ENCODE assay signal across 1 mouse cellular context in genomic region chr9:108579344-108579690, GRCm38 (mm10).
TF ChIP-seq lines count a peak whose summit lies in the region.

No protein-coding gene starts in this region.

TF ChIP-seq in MEL, 35 proteins besides CTCF, POLR2A, EP300 and RAD21 (continued from another document):
- TF ChIP-seq GATA1 (IDR thresholded peaks at IDR 0.05; ENCODE audit: low read depth, low read length) (no peak), CHD1 (IDR thresholded peaks at IDR 0.05; ENCODE audit: low read depth, low read length) (no peak), UBTF (IDR thresholded peaks at IDR 0.05; ENCODE audit: borderline replicate concordance, insufficient read depth, low read depth, low read length) (no peak), ZKSCAN1 (IDR thresholded peaks at IDR 0.05; ENCODE audit: low read depth, low read length) (no peak), SMC3 (IDR thresholded peaks at IDR 0.05; ENCODE audit: low read depth, low read length) (no peak)
